In genomic region chr2:166712310-166712709, GRCm38 (mm10) we compare ENCODE assay signal across 8 mouse cellular contexts. TPM values are rescaled to one million over a fixed set of nuclear protein-coding genes. Genes with fewer than 3 reads are reported as not detected.
DNase-seq lines count a peak whose midpoint lies in the region; ATAC-seq and TF ChIP-seq lines count a peak whose summit lies in the region.

No protein-coding gene starts in this region.

- H3K4me1 ChIP-seq in kidney, embryonic 14.5 days (ENCODE audit: control insufficient read depth, insufficient read depth, low read length) = peaks cover 25% of the 10 kb centered on the region
- H3K4me1 ChIP-seq in bone marrow, adult 2 months (ENCODE audit: control insufficient read depth, insufficient read depth, low read length) = peaks cover 10% of the 10 kb centered on the region
- peaks cover 12% of the 10 kb centered on the region for H3K4me1 ChIP-seq in hindbrain, embryonic 11.5 days (replicated peaks; ENCODE audit: control insufficient read depth, insufficient read depth, low read length)
- peaks cover 30% of the 10 kb centered on the region for H3K4me1 ChIP-seq in midbrain, embryonic 11.5 days (ENCODE audit: control insufficient read depth, insufficient read depth, low read length)

- TF ChIP-seq CTCF in bone marrow, adult 2 months (IDR thresholded peaks at IDR 0.05; ENCODE audit: control insufficient read depth, insufficient read depth, low read length) = no peak

- peak overlapping the region; percentile 91 for H3K4me2 ChIP-seq in kidney, embryonic 14.5 days (replicated peaks; ENCODE audit: low read depth, low read length)
- H3K4me2 ChIP-seq in hindbrain, embryonic 11.5 days (replicated peaks; ENCODE audit: low read depth, low read length) = peak overlapping the region; percentile 89
- H3K4me2 ChIP-seq in midbrain, embryonic 11.5 days = peak overlapping the region; percentile 91

- H3K27me3 ChIP-seq in kidney, embryonic 14.5 days (ENCODE audit: control insufficient read depth, insufficient read depth, low read length) = no peaks in the 10 kb centered on the region
- H3K27me3 ChIP-seq in hindbrain, embryonic 11.5 days (ENCODE audit: control insufficient read depth, insufficient read depth, low read length) = no peaks in the 10 kb centered on the region
- no peaks in the 10 kb centered on the region for H3K27me3 ChIP-seq in midbrain, embryonic 11.5 days (ENCODE audit: control insufficient read depth, insufficient read depth, low read length)

- H3K9ac ChIP-seq in kidney, embryonic 14.5 days (ENCODE audit: low read depth, low read length) = peak overlapping the region; percentile 74; the same call in 1 of the 2 replicates
- peak overlapping the region; percentile 79 for H3K9ac ChIP-seq in hindbrain, embryonic 11.5 days (ENCODE audit: low read depth, low read length)
- H3K9ac ChIP-seq in midbrain, embryonic 11.5 days (ENCODE audit: low read length) = peak overlapping the region; percentile 81

- H3K4me3 ChIP-seq in kidney, embryonic 14.5 days (ENCODE audit: low read length) = peak overlapping the region; percentile 70
- H3K4me3 ChIP-seq in bone marrow, adult 2 months (replicated peaks; ENCODE audit: control insufficient read depth, low read depth, low read length) = peak overlapping the region; percentile 98
- peak overlapping the region; percentile 81 for H3K4me3 ChIP-seq in hindbrain, embryonic 11.5 days (ENCODE audit: low read depth, low read length)
- H3K4me3 ChIP-seq in midbrain, embryonic 11.5 days (ENCODE audit: low read depth, low read length) = peak overlapping the region; percentile 79

- no peak for ATAC-seq in kidney, embryonic 14.5 days (ENCODE audit: low FRiP score, low TSS enrichment)
- ATAC-seq in hindbrain, embryonic 11.5 days (ENCODE audit: low FRiP score) = no peak
- no peak for ATAC-seq in midbrain, embryonic 11.5 days (ENCODE audit: low FRiP score)

- no peak for TF ChIP-seq POLR2A in bone marrow, adult 2 months (IDR thresholded peaks at IDR 0.05; ENCODE audit: borderline replicate concordance, control insufficient read depth, low read depth, low read length)

- no peaks in the 10 kb centered on the region for H3K36me3 ChIP-seq in kidney, embryonic 14.5 days (ENCODE audit: control insufficient read depth, insufficient read depth, low read length)
- no peaks in the 10 kb centered on the region for H3K36me3 ChIP-seq in hindbrain, embryonic 11.5 days (ENCODE audit: control insufficient read depth, insufficient read depth, low read length)
- no peaks in the 10 kb centered on the region for H3K36me3 ChIP-seq in midbrain, embryonic 11.5 days (ENCODE audit: control insufficient read depth, insufficient read depth, low read length)

- WGBS in kidney, embryonic 14.5 days = 2% methylated on average over 4 of the region's 4 CpGs
- WGBS in bone marrow, adult 2 months = 0% methylated on average over 4 of the region's 4 CpGs
- WGBS in hindbrain, embryonic 11.5 days = 0% methylated on average over 4 of the region's 4 CpGs
- WGBS in midbrain, embryonic 11.5 days = 0% methylated on average over 3 of the region's 4 CpGs

- H3K27ac ChIP-seq in kidney, embryonic 14.5 days (ENCODE audit: low read depth, low read length) = no peak overlapping the region
- H3K27ac ChIP-seq in bone marrow, adult 2 months (ENCODE audit: control insufficient read depth, insufficient read depth, low read depth, low read length, poor library complexity) = peak overlapping the region; percentile 93
- H3K27ac ChIP-seq in hindbrain, embryonic 11.5 days (ENCODE audit: low read depth, low read length) = peak overlapping the region; percentile 58; the same call in 1 of the 2 replicates
- H3K27ac ChIP-seq in midbrain, embryonic 11.5 days (ENCODE audit: low read depth, low read length) = no peak overlapping the region

- no peaks in the 10 kb centered on the region for H3K9me3 ChIP-seq in kidney, embryonic 14.5 days (ENCODE audit: control insufficient read depth, low read length)
- H3K9me3 ChIP-seq in hindbrain, embryonic 11.5 days (ENCODE audit: control insufficient read depth, low read length) = no peaks in the 10 kb centered on the region
- H3K9me3 ChIP-seq in midbrain, embryonic 11.5 days (ENCODE audit: control insufficient read depth, low read length) = no peaks in the 10 kb centered on the region

- DNase-seq in kidney, postnatal 10 days = no peak
- DNase-seq in hindbrain, embryonic 11.5 days (ENCODE audit: low spot score) = peak; percentile 32
- DNase-seq in midbrain, embryonic 11.5 days (ENCODE audit: low spot score, missing footprints) = peak; percentile 91
- DNase-seq in cerebellum, postnatal 10 days = no peak
- no peak for DNase-seq in kidney, adult 9 months
- no peak for DNase-seq in ovary, postnatal 10 days (ENCODE audit: low spot score)

RNA-seq across cellular contexts. Expression of gene Prex1, which starts 1.3 kb away (rescaled TPM):
- polyA plus RNA-seq in kidney, embryonic 14.5 days (2014; fragmentation: Nextera tagmentation; extraction: Ambion mirVana) = 12.9 and 16.9 TPM in 2 replicates
- polyA plus RNA-seq in bone marrow, adult 2 months (2011; ENCODE audit: insufficient read depth, insufficient read length, low replicate concordance, missing spikeins) = 27.3 and 38.8 TPM in 2 replicates
- polyA plus RNA-seq in hindbrain, embryonic 11.5 days (2014; fragmentation: Nextera tagmentation; extraction: Ambion mirVana) = 20.9 and 21.7 TPM in 2 replicates
- 16.5 and 19.8 TPM in 2 replicates for polyA plus RNA-seq in midbrain, embryonic 11.5 days (2014; fragmentation: Nextera tagmentation; extraction: Ambion mirVana)

Comparison
In these comparisons a context has a peak if more than half of its experiments do, and no peak if none do; other contexts are left out.
1. H3K27ac ChIP-seq: peak in bone marrow, adult 2 months (single experiment) and hindbrain, embryonic 11.5 days (single experiment); none in kidney, embryonic 14.5 days (single experiment) and midbrain, embryonic 11.5 days (single experiment).
2. DNase-seq: peak in hindbrain, embryonic 11.5 days (single experiment) and midbrain, embryonic 11.5 days (single experiment); none in kidney, postnatal 10 days (single experiment), cerebellum, postnatal 10 days (0 of 2), kidney, adult 9 months (single experiment) and ovary, postnatal 10 days (single experiment).
3. Peak in every context shown above with its lines, with median percentiles within 50 percentile points of each other: H3K4me2 ChIP-seq, H3K4me3 ChIP-seq and H3K9ac ChIP-seq.